8 mouse cellular contexts compared by ENCODE assay signal in genomic region chr1:74386714-74387385, GRCm38 (mm10). TPM values are rescaled to one million over a fixed set of nuclear protein-coding genes. Genes with fewer than 3 reads are reported as not detected.
DNase-seq lines count a peak whose midpoint lies in the region; ATAC-seq and TF ChIP-seq lines count a peak whose summit lies in the region.

No protein-coding gene starts in this region.

- peak; percentile 88 for TF ChIP-seq CTCF in heart, adult 2 months (IDR thresholded peaks at IDR 0.05)
- TF ChIP-seq CTCF in midbrain, postnatal 0 days (IDR thresholded peaks at IDR 0.05), result peak; percentile 64

- ATAC-seq in embryonic facial prominence, embryonic 14.5 days (ENCODE audit: low read depth), result peak; percentile 93
- ATAC-seq in limb, embryonic 14.5 days (ENCODE audit: low FRiP score, low read depth), result peak; percentile 89
- ATAC-seq in midbrain, postnatal 0 days (ENCODE audit: low FRiP score), result peak; percentile 85

- no peaks in the 10 kb centered on the region; the same call in 1 of the 2 replicates for H3K79me2 ChIP-seq in heart, adult 2 months (replicated peaks; ENCODE audit: control insufficient read depth, insufficient read depth, low read length)

- H3K27me3 ChIP-seq in embryonic facial prominence, embryonic 14.5 days (replicated peaks; ENCODE audit: control insufficient read depth, insufficient read depth, low read length), result no peaks in the 10 kb centered on the region
- H3K27me3 ChIP-seq in heart, adult 2 months (ENCODE audit: control insufficient read depth, insufficient read depth, low read length), result no peaks in the 10 kb centered on the region
- H3K27me3 ChIP-seq in limb, embryonic 14.5 days (ENCODE audit: control insufficient read depth, insufficient read depth, low read length), result no peaks in the 10 kb centered on the region
- H3K27me3 ChIP-seq in midbrain, postnatal 0 days (ENCODE audit: insufficient read depth, low read length), result 0 out of 2 replicates have a peak, but pooled peaks cover 13% of the 10 kb centered on the region

- no peaks in the 10 kb centered on the region for H3K9me3 ChIP-seq in embryonic facial prominence, embryonic 14.5 days (ENCODE audit: control insufficient read depth, low read length)
- H3K9me3 ChIP-seq in limb, embryonic 14.5 days (ENCODE audit: control insufficient read depth, low read length), result no peaks in the 10 kb centered on the region
- H3K9me3 ChIP-seq in midbrain, postnatal 0 days (ENCODE audit: low read length), result no peaks in the 10 kb centered on the region

- peak; percentile 95 for DNase-seq in 3T3-L1 (ENCODE audit: low read depth, low spot score)
- peak; percentile 87 to 92 for DNase-seq in adrenal gland, postnatal 4 days (ENCODE audit: low spot score in 2 of 2)
- peak; percentile 98 for DNase-seq in embryonic facial prominence, embryonic 14.5 days (ENCODE audit: low spot score)
- DNase-seq in heart, adult 2 months, result peak; percentile 96 to 98
- DNase-seq in kidney, adult 8-10 months, result peak; percentile 97
- DNase-seq in limb, embryonic 14.5 days (ENCODE audit: low spot score), result peak; percentile 98
- DNase-seq in midbrain, postnatal 0 days (ENCODE audit: low spot score), result peak; percentile 96
- DNase-seq in spleen, postnatal 14 days (ENCODE audit: low spot score in 2 of 2), result peak; percentile 88 to 93

- peak overlapping the region; percentile 72 for H3K9ac ChIP-seq in embryonic facial prominence, embryonic 14.5 days (ENCODE audit: low read depth, low read length)
- peak overlapping the region; percentile 88 for H3K9ac ChIP-seq in heart, adult 2 months (ENCODE audit: low read depth, low read length)
- H3K9ac ChIP-seq in limb, embryonic 14.5 days (ENCODE audit: low read depth, low read length, severe bottlenecking), result peak overlapping the region; percentile 62
- peak overlapping the region; percentile 54 for H3K9ac ChIP-seq in midbrain, postnatal 0 days (replicated peaks; ENCODE audit: low read length, poor library complexity, severe bottlenecking)

- peak overlapping the region; percentile 47 for H3K4me3 ChIP-seq in embryonic facial prominence, embryonic 14.5 days (ENCODE audit: low read depth, low read length)
- peak overlapping the region; percentile 63 for H3K4me3 ChIP-seq in heart, adult 2 months
- H3K4me3 ChIP-seq in limb, embryonic 14.5 days (replicated peaks; ENCODE audit: low read length), result peak overlapping the region; percentile 51
- H3K4me3 ChIP-seq in midbrain, postnatal 0 days (ENCODE audit: low read depth, low read length), result peak overlapping the region; percentile 55

- peak overlapping the region; percentile 61 for H3K4me2 ChIP-seq in embryonic facial prominence, embryonic 14.5 days (ENCODE audit: low read depth, low read length)
- H3K4me2 ChIP-seq in limb, embryonic 14.5 days (replicated peaks; ENCODE audit: low read depth, low read length, severe bottlenecking), result peak overlapping the region; percentile 66
- peak overlapping the region; percentile 61 for H3K4me2 ChIP-seq in midbrain, postnatal 0 days (ENCODE audit: low read depth, low read length, poor library complexity, severe bottlenecking)

- no peaks in the 10 kb centered on the region for H3K36me3 ChIP-seq in embryonic facial prominence, embryonic 14.5 days (ENCODE audit: control insufficient read depth, insufficient read depth, low read length)
- no peaks in the 10 kb centered on the region for H3K36me3 ChIP-seq in heart, adult 2 months (ENCODE audit: control insufficient read depth, insufficient read depth, low read length)
- H3K36me3 ChIP-seq in limb, embryonic 14.5 days (ENCODE audit: control insufficient read depth, insufficient read depth, low read length), result no peaks in the 10 kb centered on the region
- no peaks in the 10 kb centered on the region for H3K36me3 ChIP-seq in midbrain, postnatal 0 days (ENCODE audit: insufficient read depth, low read length)

- intact Hi-C loops in heart, adult 2 months (cut with DNase I), result loop anchor here (2.0 kb wide), 1 partner anchor 74 kb away; no protein-coding TSS in a partner anchor

- under 1% methylated on average over 19 of the region's 26 CpGs for WGBS in embryonic facial prominence, embryonic 14.5 days
- under 1% methylated on average over 26 of the region's 26 CpGs for WGBS in heart, adult 2 months
- WGBS in limb, embryonic 14.5 days, result under 1% methylated on average over 26 of the region's 26 CpGs
- WGBS in midbrain, postnatal 0 days, result under 1% methylated on average over 26 of the region's 26 CpGs

- H3K27ac ChIP-seq in embryonic facial prominence, embryonic 14.5 days (replicated peaks; ENCODE audit: low read depth, low read length), result peak overlapping the region; percentile 93
- H3K27ac ChIP-seq in heart, adult 2 months, result peak overlapping the region; percentile 98
- H3K27ac ChIP-seq in limb, embryonic 14.5 days (replicated peaks; ENCODE audit: low read depth, low read length), result peak overlapping the region; percentile 98
- peak overlapping the region; percentile 79 for H3K27ac ChIP-seq in midbrain, postnatal 0 days (ENCODE audit: low read depth, low read length)

- peak; percentile 88 for TF ChIP-seq POLR2A in heart, adult 2 months (IDR thresholded peaks at IDR 0.05; ENCODE audit: insufficient read depth, low read depth, low read length)
- 0 out of 2 replicates have a peak, but pooled peaks have one; percentile 45 for TF ChIP-seq POLR2A in limb, embryonic 14.5 days (IDR thresholded peaks at IDR 0.05; ENCODE audit: borderline replicate concordance, extremely low read depth, insufficient read depth, insufficient read length)

- H3K4me1 ChIP-seq in embryonic facial prominence, embryonic 14.5 days (ENCODE audit: control insufficient read depth, insufficient read depth, low read length), result peaks cover 15% of the 10 kb centered on the region
- H3K4me1 ChIP-seq in heart, adult 2 months (ENCODE audit: control insufficient read depth, insufficient read depth, low read length), result peaks cover 1% of the 10 kb centered on the region; the same call in 1 of the 2 replicates
- peaks cover 12% of the 10 kb centered on the region for H3K4me1 ChIP-seq in limb, embryonic 14.5 days (ENCODE audit: control insufficient read depth, insufficient read depth, low read length)
- H3K4me1 ChIP-seq in midbrain, postnatal 0 days (ENCODE audit: insufficient read depth, low read length), result no peaks in the 10 kb centered on the region

- TF ChIP-seq EP300 in heart, adult 2 months (IDR thresholded peaks at IDR 0.05; ENCODE audit: insufficient read depth, low read depth, low read length), result 0 out of 2 replicates have a peak, but pooled peaks have one; percentile 26

RNA-seq across cellular contexts. Expression of gene Ctdsp1, which starts 4.5 kb away (rescaled TPM):
- total RNA-seq in adrenal gland, postnatal 4 days (2021), result 100 to 1,000 TPM; 156 to 162 TPM
- 83.7 and 92.8 TPM in 2 replicates for polyA plus RNA-seq in embryonic facial prominence, embryonic 14.5 days (2014; fragmentation: Nextera tagmentation; extraction: Ambion mirVana)
- total RNA-seq in heart, adult 2 months (2021), result 100 to 1,000 TPM; 122 to 137 TPM
- polyA plus RNA-seq in heart, adult 2 months (2012; rRNA removed), result 122 and 127 TPM in 2 replicates
- 138 and 177 TPM in 2 replicates for polyA plus RNA-seq in limb, embryonic 14.5 days (2012; rRNA removed)
- 96.4 and 109 TPM in 2 replicates for polyA plus RNA-seq in limb, embryonic 14.5 days (2014; fragmentation: Nextera tagmentation; extraction: Ambion mirVana)
- 23.9 and 29.3 TPM in 2 replicates for total RNA-seq in midbrain, postnatal 0 days (2014; rRNA removed)
- 11.7 and 12.1 TPM in 2 replicates for polyA plus RNA-seq in midbrain, postnatal 0 days (2015; fragmentation: Nextera tagmentation; extraction: Ambion mirVana)

RNA-seq across cellular contexts. Expression of gene Slc11a1, which starts 11.9 kb away (rescaled TPM):
- 10 to 100 TPM; 10.2 to 13.6 TPM for total RNA-seq in adrenal gland, postnatal 4 days (2021)
- polyA plus RNA-seq in embryonic facial prominence, embryonic 14.5 days (2014; fragmentation: Nextera tagmentation; extraction: Ambion mirVana), result 5.6 and 5.7 TPM in 2 replicates
- 1 to 10 TPM; 5.2 to 5.8 TPM for total RNA-seq in heart, adult 2 months (2021)
- 12.3 and 13.0 TPM in 2 replicates for polyA plus RNA-seq in heart, adult 2 months (2012; rRNA removed)
- 7.2 and 8.0 TPM in 2 replicates for polyA plus RNA-seq in limb, embryonic 14.5 days (2012; rRNA removed)
- polyA plus RNA-seq in limb, embryonic 14.5 days (2014; fragmentation: Nextera tagmentation; extraction: Ambion mirVana), result 3.2 and 3.5 TPM in 2 replicates
- total RNA-seq in midbrain, postnatal 0 days (2014; rRNA removed), result 7.8 and 12.6 TPM in 2 replicates
- polyA plus RNA-seq in midbrain, postnatal 0 days (2015; fragmentation: Nextera tagmentation; extraction: Ambion mirVana), result 1.3 and 1.7 TPM in 2 replicates

RNA-seq across cellular contexts. Expression of gene Vil1, which starts 22.3 kb away (rescaled TPM):
- 1 to 10 TPM; 1.6 to 7.1 TPM for total RNA-seq in adrenal gland, postnatal 4 days (2021)
- polyA plus RNA-seq in embryonic facial prominence, embryonic 14.5 days (2014; fragmentation: Nextera tagmentation; extraction: Ambion mirVana), result 0.13 TPM in 1 of 2 replicates, not detected in the other
- total RNA-seq in heart, adult 2 months (2021), result under 1 TPM; 0.80 to 0.97 TPM
- polyA plus RNA-seq in heart, adult 2 months (2012; rRNA removed), result 0.27 and 0.29 TPM in 2 replicates
- polyA plus RNA-seq in limb, embryonic 14.5 days (2012; rRNA removed), result 0.14 and 0.73 TPM in 2 replicates
- polyA plus RNA-seq in limb, embryonic 14.5 days (2014; fragmentation: Nextera tagmentation; extraction: Ambion mirVana), result 0.08 and 0.10 TPM in 2 replicates
- 0.38 and 0.80 TPM in 2 replicates for total RNA-seq in midbrain, postnatal 0 days (2014; rRNA removed)
- polyA plus RNA-seq in midbrain, postnatal 0 days (2015; fragmentation: Nextera tagmentation; extraction: Ambion mirVana), result 0.31 and 0.43 TPM in 2 replicates

RNA-seq across cellular contexts. Expression of gene Catip, which starts 24.9 kb away (rescaled TPM):
- total RNA-seq in adrenal gland, postnatal 4 days (2021), result under 1 TPM; 0.48 to 0.50 TPM
- 0.43 and 0.95 TPM in 2 replicates for polyA plus RNA-seq in embryonic facial prominence, embryonic 14.5 days (2014; fragmentation: Nextera tagmentation; extraction: Ambion mirVana)
- total RNA-seq in heart, adult 2 months (2021), result under 1 TPM; 0.29 to 0.34 TPM
- polyA plus RNA-seq in heart, adult 2 months (2012; rRNA removed), result 1.1 and 2.3 TPM in 2 replicates
- polyA plus RNA-seq in limb, embryonic 14.5 days (2012; rRNA removed), result 3.8 and 4.2 TPM in 2 replicates
- 0.73 and 1.8 TPM in 2 replicates for polyA plus RNA-seq in limb, embryonic 14.5 days (2014; fragmentation: Nextera tagmentation; extraction: Ambion mirVana)
- 2.7 and 4.0 TPM in 2 replicates for total RNA-seq in midbrain, postnatal 0 days (2014; rRNA removed)
- 1.6 and 2.4 TPM in 2 replicates for polyA plus RNA-seq in midbrain, postnatal 0 days (2015; fragmentation: Nextera tagmentation; extraction: Ambion mirVana)

Comparison
In these comparisons a context has a peak if more than half of its experiments do, and no peak if none do; other contexts are left out.
1. Peak in every context shown above with its lines: DNase-seq, ATAC-seq, H3K4me3 ChIP-seq and H3K27ac ChIP-seq.